Mouse (Mus musculus) liver, embryonic 14.5 days (tissue): ENCODE data around the gene Pla2g6. TPM values are rescaled to one million over a fixed set of nuclear protein-coding genes. Genes with fewer than 3 reads are reported as not detected.
A peak's percentile ranks its signal among the peaks of the same experiment; 100 is the strongest.

Experiments
- ATAC-seq: fragments of 200-750 bp; cut with Nextera tagmentation; 2 replicates; pipeline ENCODE4 v1.8.0; 2017; ENCODE audit warnings: moderate number of reproducible peaks, mild to moderate bottlenecking, moderate library complexity; ENCODE audit not compliant: insufficient read depth
- DNase-seq, 3 experiments: peaks; one replicate each; pipeline ENCODE4 v3.0.0-alpha.2; 2012 to 2013; ENCODE audit warnings: low read depth in 3 of 3, low spot score in 3 of 3
- H3K27ac ChIP-seq: fragments of 300-500 bp; sonication (generic); 2 replicates; pipeline ENCODE4 v1.5.1; 2014; ENCODE audit warnings: moderate library complexity, mild to moderate bottlenecking, control low read depth, inconsistent platforms
- H3K27me3 ChIP-seq: fragments of 300-500 bp; sonication (generic); 2 replicates; pipeline ENCODE4 v1.6.1; 2014; ENCODE audit warnings: mild to moderate bottlenecking, low read length, moderate library complexity; ENCODE audit not compliant: control insufficient read depth, insufficient read depth
- H3K36me3 ChIP-seq: fragments of 300-500 bp; sonication (generic); replicated peaks from 2 replicates; pipeline ENCODE4 v1.6.1; 2014; ENCODE audit warnings: low read depth; ENCODE audit not compliant: control insufficient read depth, insufficient read depth
- H3K4me1 ChIP-seq, 2 experiments: fragments of 200-500 bp in 1 of 2; fragments of 300-500 bp in 1 of 2; sonication (generic) in 1 of 2; replicated peaks; 2 replicates each; pipeline ENCODE4 v1.6.1; 2012 to 2014; ENCODE audit warnings: antibody characterized with exemption in 1 of 2, inconsistent platforms in 1 of 2, low read length in 1 of 2; ENCODE audit not compliant: control insufficient read depth in 2 of 2, insufficient read depth in 2 of 2
- H3K4me2 ChIP-seq: fragments of 300-500 bp; sonication (generic); 2 replicates; pipeline ENCODE4 v1.6.1; 2014; ENCODE audit warnings: low read depth, mild to moderate bottlenecking, control low read depth, moderate library complexity
- H3K4me3 ChIP-seq, 2 experiments: fragments of 200-500 bp in 1 of 2; fragments of 300-500 bp in 1 of 2; sonication (generic) in 1 of 2; 2 replicates each; pipeline ENCODE4 v1.5.1; 2012 to 2014; ENCODE audit warnings: low read depth in 2 of 2, low read length in 2 of 2, mild to moderate bottlenecking in 2 of 2, control low read depth in 1 of 2, inconsistent platforms in 1 of 2, moderate library complexity in 1 of 2; ENCODE audit not compliant: insufficient read depth in 1 of 2
- H3K9ac ChIP-seq: fragments of 300-500 bp; sonication (generic); replicated peaks from 2 replicates; pipeline ENCODE4 v1.6.1; 2014; ENCODE audit warnings: mild to moderate bottlenecking, control low read depth, moderate library complexity
- H3K9me3 ChIP-seq: fragments of 300-500 bp; sonication (generic); 2 replicates; pipeline ENCODE4 v1.6.1; 2016; ENCODE audit warnings: low read length, mixed read lengths; ENCODE audit not compliant: control insufficient read depth
- CTCF ChIP-seq: IDR thresholded peaks from 2 replicates; pipeline ENCODE4 v1.5.1; 2016; ENCODE audit warnings: antibody characterized with exemption, low read depth, control low read depth
- EP300 ChIP-seq: IDR thresholded peaks from 2 replicates; pipeline ENCODE4 v1.6.1; 2016; ENCODE audit warnings: antibody characterized with exemption, low read depth
- WGBS: fragments of 180-500 bp; shearing (Covaris S2); extraction: QIAGEN DNeasy Blood & Tissue Kit; methylation state at CpG from one replicate; pipeline ENCODE4 v1.1.7; 2014; ENCODE audit not compliant: insufficient replicate concordance; 5-methylcytosine and 5-hydroxymethylcytosine counted together
- polyA plus RNA-seq, 2 experiments: library from polyadenylated mRNA; depleted of rRNA in 1 of 2; stranded (reverse) in 1 of 2; unstranded in 1 of 2; fragments of >200 nt; fragmentation: Nextera tagmentation in 1 of 2; extraction: Ambion mirVana in 1 of 2; gene quantifications; 2 replicates each; pipeline versions ENCODE4 v1.2.1 to v1.2.3; 2012 to 2014

Gene Pla2g6
- polyA plus RNA-seq, 2 experiments = 7.9 to 10.5 TPM

DNA sequence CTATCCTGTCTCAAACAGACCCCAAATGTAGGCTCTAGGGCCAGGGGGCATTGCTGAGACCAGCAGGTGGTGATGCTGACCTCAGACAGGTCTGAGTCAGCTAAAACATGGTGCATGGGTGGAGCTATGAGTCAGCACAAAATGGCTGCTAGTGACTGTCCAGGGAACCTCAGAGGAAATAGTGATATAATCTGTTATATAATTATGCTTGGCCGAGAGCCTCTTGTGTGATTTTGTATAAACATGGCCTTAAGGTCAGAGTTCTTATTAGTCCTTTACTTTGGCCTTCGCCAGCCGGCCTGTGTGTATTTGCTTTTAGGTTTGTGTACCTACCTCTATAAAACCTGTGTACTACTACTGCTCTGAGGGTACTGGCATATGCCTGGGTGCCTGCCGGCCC, 5.2 kb upstream of the Pla2g6 start:
- H3K4me2 ChIP-seq = 0 out of 2 replicates have a peak overlapping the region, but pooled peaks have one; percentile 13
- H3K27me3 ChIP-seq = no peaks in the 10 kb centered on the region
- H3K4me1 ChIP-seq = peaks cover 9 to 22% of the 10 kb centered on the region in 2 experiments
- peak; percentile 65; the same call in 1 of the 2 replicates for ATAC-seq
- no peak overlapping the region for H3K9ac ChIP-seq
- H3K36me3 ChIP-seq = no peaks in the 10 kb centered on the region
- 53% methylated on average over 4 of the region's 4 CpGs for WGBS
- DNase-seq = no peak
- H3K9me3 ChIP-seq = no peaks in the 10 kb centered on the region
- H3K27ac ChIP-seq = peak overlapping the region; percentile 56
- peak; percentile 18; the same call in 1 of the 2 replicates for TF ChIP-seq CTCF
- TF ChIP-seq EP300 = no peak
- no peak overlapping the region for H3K4me3 ChIP-seq

DNA sequence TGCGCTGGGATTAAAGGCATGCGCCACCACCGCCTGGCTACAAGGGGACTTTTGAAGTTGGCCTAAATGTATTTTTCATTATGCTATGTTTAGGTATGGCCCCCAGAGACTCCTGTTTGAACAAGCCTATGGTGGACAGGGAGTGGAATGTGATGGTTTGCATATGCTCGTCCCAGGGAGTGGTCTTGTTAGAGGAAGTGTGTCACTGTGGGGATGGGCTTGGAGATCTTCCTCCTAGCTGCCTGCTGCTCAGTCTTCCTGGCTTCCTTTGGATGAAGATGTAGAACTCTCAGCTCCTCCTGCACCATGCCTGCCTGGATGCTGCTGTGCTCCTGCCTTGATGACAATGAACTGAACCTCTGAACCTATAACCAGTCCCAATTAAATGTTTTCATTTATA, 2.3 kb upstream of the Pla2g6 start:
- TF ChIP-seq CTCF (no peak), EP300 (no peak)
- Histone ChIP-seq H3K9ac (no peak overlapping the region), H3K4me3 (no peak overlapping the region), H3K4me1 (peaks cover 14 to 39% of the 10 kb centered on the region in 2 experiments), H3K4me2 (no peak overlapping the region), H3K27me3 (no peaks in the 10 kb centered on the region), H3K27ac (no peak overlapping the region), H3K36me3 (no peaks in the 10 kb centered on the region), H3K9me3 (no peaks in the 10 kb centered on the region)
- ATAC-seq = no peak
- DNase-seq = no peak
- 61% methylated on average over 4 of the region's 4 CpGs for WGBS

DNA sequence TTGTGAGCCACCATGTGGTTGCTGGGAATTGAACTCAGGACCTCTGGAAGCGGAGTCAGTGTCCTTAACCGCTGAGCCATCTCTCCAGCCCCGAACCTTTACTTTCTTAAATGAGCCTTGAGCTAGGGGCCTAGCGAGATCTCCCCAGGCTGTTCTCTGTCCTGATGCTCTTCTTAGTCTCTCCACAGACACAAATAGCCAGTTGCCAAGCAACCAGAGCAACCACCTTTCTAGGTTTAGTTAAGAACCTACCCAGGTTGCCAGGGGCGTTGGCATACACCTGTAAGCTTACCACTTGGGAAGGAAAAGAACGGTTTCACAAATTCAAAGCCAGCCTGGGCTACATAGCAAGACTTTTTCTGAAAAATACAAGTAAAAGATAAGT, 1.8 kb upstream of the Pla2g6 start:
- H3K27ac ChIP-seq = no peak overlapping the region
- H3K9me3 ChIP-seq = no peaks in the 10 kb centered on the region
- TF ChIP-seq EP300 = no peak
- TF ChIP-seq CTCF = no peak
- H3K9ac ChIP-seq = no peak overlapping the region
- peaks cover 14 to 38% of the 10 kb centered on the region in 2 experiments for H3K4me1 ChIP-seq
- DNase-seq (no peak), ATAC-seq (no peak)
- no peaks in the 10 kb centered on the region for H3K36me3 ChIP-seq
- no peak overlapping the region for H3K4me2 ChIP-seq
- H3K4me3 ChIP-seq = no peak overlapping the region
- 78% methylated on average over 6 of the region's 6 CpGs for WGBS
- no peaks in the 10 kb centered on the region for H3K27me3 ChIP-seq

DNA sequence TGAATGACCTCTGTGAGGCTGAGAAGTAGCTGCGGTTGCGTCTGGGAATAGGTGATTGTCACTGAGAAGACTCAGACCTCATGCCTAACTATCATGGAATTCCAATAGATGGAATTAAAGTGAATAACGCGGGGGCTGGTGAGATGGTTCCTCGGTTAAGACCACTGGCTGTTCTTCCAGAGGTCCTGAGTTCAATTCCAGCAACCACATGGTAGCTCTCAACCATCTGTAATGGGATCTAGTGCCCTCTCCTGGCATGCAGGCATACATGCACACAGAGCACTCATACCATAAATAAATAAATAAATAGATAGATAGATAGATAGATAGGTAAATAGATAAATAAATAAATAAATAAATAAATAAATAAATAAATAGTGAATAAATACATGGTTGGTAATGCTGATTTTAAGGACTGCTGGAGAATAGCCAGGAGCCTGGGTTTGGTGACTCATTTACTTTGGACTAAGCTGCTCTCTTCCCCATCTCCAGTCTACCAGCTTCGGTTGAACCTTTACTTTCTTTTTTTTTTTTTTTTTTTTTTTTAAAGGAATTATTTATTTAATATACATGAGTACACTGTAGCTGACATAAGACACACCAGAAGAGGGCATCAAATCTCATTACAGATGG, 1.3 kb upstream of the Pla2g6 start:
- no peaks in the 10 kb centered on the region for H3K27me3 ChIP-seq
- H3K27ac ChIP-seq = no peak overlapping the region
- TF ChIP-seq EP300 = no peak
- peak; percentile 50 for TF ChIP-seq CTCF
- no peaks in the 10 kb centered on the region for H3K36me3 ChIP-seq
- H3K4me1 ChIP-seq = peaks cover 14 to 40% of the 10 kb centered on the region in 2 experiments
- H3K9ac ChIP-seq = no peak overlapping the region
- ATAC-seq (no peak), DNase-seq (no peak)
- H3K4me3 ChIP-seq = no peak overlapping the region
- no peak overlapping the region for H3K4me2 ChIP-seq
- WGBS = 85% methylated on average over 6 of the region's 6 CpGs
- H3K9me3 ChIP-seq = no peaks in the 10 kb centered on the region

DNA sequence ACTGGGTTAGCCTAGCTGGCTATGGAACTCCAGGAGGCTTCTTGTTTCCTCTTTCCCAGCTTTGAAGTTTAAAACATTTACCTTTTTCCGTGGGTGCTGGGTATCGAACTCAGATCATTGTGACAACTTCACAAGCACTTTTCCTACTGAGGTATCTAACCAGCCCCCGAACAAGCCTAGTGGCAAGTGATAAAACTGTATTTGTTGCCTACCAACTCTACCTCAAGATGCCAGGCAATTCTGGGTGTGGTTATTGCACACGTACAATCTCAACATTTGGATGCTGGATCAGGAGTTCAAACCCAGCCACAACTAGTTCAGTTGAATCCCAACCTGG, 717 bp upstream of the Pla2g6 start:
- TF ChIP-seq EP300 = no peak
- no peak for TF ChIP-seq CTCF
- ATAC-seq (no peak), DNase-seq (no peak)
- H3K4me1 ChIP-seq = peaks cover 17 to 44% of the 10 kb centered on the region in 2 experiments
- no peak overlapping the region for H3K4me3 ChIP-seq
- WGBS = 54% methylated on average over 4 of the region's 4 CpGs
- H3K27ac ChIP-seq = peak overlapping the region; percentile 73
- no peaks in the 10 kb centered on the region for H3K9me3 ChIP-seq
- H3K36me3 ChIP-seq = no peaks in the 10 kb centered on the region
- no peak overlapping the region; the same call in 1 of the 2 replicates for H3K9ac ChIP-seq
- H3K4me2 ChIP-seq = peak overlapping the region; percentile 73
- no peaks in the 10 kb centered on the region for H3K27me3 ChIP-seq
